Mouse (Mus musculus) midbrain, embryonic 13.5 days (tissue): Measurements from ENCODE around the gene Chid1. TPM values are rescaled to one million over a fixed set of nuclear protein-coding genes. Genes with fewer than 3 reads are reported as not detected.
"Not testable (repeated sequence)": the region's sequence is repeated elsewhere in the genome, so short reads cannot be mapped to it uniquely, and the experiment has no call there.

Experiments
- ATAC-seq: fragments of 200-750 bp; cut with Nextera tagmentation; 2 replicates; pipeline ENCODE4 v1.8.0; 2017; ENCODE audit warnings: mild to moderate bottlenecking, moderate TSS enrichment, moderate library complexity
- H3K27ac ChIP-seq: fragments of 300-500 bp; sonication (generic); 2 replicates; pipeline ENCODE4 v1.5.1; 2015; ENCODE audit warnings: inconsistent platforms, mild to moderate bottlenecking, moderate library complexity
- H3K27me3 ChIP-seq: fragments of 300-500 bp; sonication (generic); 2 replicates; pipeline ENCODE4 v1.6.1; 2015; ENCODE audit warnings: mild to moderate bottlenecking, inconsistent platforms
- H3K36me3 ChIP-seq: fragments of 300-500 bp; sonication (generic); 2 replicates; pipeline ENCODE4 v1.6.1; 2015; ENCODE audit warnings: mild to moderate bottlenecking, inconsistent platforms
- H3K4me1 ChIP-seq: fragments of 300-500 bp; sonication (generic); replicated peaks from 2 replicates; pipeline ENCODE4 v1.6.1; 2015; ENCODE audit warnings: inconsistent platforms
- H3K4me2 ChIP-seq: fragments of 300-500 bp; sonication (generic); replicated peaks from 2 replicates; pipeline ENCODE4 v1.6.1; 2015; ENCODE audit warnings: moderate library complexity, mild to moderate bottlenecking, inconsistent platforms
- H3K4me3 ChIP-seq: fragments of 300-500 bp; sonication (generic); replicated peaks from 2 replicates; pipeline ENCODE4 v1.5.1; 2015; ENCODE audit warnings: mild to moderate bottlenecking, inconsistent platforms
- H3K9ac ChIP-seq: fragments of 300-500 bp; sonication (generic); replicated peaks from 2 replicates; pipeline ENCODE4 v1.6.1; 2015; ENCODE audit warnings: mild to moderate bottlenecking, inconsistent platforms
- H3K9me3 ChIP-seq: fragments of 300-500 bp; sonication (generic); 2 replicates; pipeline ENCODE4 v1.6.1; 2016; ENCODE audit warnings: mild to moderate bottlenecking, inconsistent platforms
- WGBS: fragments of 180-500 bp; shearing (Covaris S2); methylation state at CpG from one replicate; pipeline ENCODE4 v1.1.7; 2015; 5-methylcytosine and 5-hydroxymethylcytosine counted together
- polyA plus RNA-seq: library from polyadenylated mRNA; unstranded; fragments of >200 nt; fragmentation: Nextera tagmentation; extraction: Ambion mirVana; gene quantifications from 2 replicates; pipeline ENCODE4 v1.2.1, GENCODE M21; 2015

The Chid1 gene
- polyA plus RNA-seq, 1 experiment from 2014 or later: 31.7 TPM

DNA sequence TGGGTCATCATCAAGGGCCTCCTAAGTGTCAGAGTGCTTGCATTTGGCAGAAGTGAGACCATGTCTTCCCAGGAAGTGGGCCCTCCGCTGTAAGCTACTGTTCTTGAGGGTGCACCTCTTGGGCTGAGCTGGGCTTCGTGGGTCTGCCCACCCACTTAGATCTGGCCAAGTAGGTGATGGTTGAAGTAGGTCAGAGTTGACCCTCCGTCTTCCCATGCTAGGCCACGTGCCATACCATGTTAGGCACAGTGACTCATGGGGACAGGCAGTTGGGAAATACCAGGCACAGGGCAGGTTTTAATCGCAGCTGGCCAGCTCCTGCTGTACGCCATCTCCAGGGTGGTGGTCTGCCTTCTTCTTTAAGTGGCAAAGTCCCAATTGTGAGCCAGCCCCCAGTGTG lies 82.9 kb downstream of the Chid1 start:
- ATAC-seq: no peak
- Histone ChIP-seq H3K4me3 (no peak overlapping the region), H3K4me1 (peaks cover 23% of the 10 kb centered on the region), H3K27me3 (peaks cover 30% of the 10 kb centered on the region), H3K36me3 (peaks cover 20% of the 10 kb centered on the region), H3K9ac (no peak overlapping the region), H3K9me3 (no peaks in the 10 kb centered on the region), H3K27ac (no peak overlapping the region), H3K4me2 (no peak overlapping the region)
- WGBS: 87% methylated on average over 6 of the region's 6 CpGs

DNA sequence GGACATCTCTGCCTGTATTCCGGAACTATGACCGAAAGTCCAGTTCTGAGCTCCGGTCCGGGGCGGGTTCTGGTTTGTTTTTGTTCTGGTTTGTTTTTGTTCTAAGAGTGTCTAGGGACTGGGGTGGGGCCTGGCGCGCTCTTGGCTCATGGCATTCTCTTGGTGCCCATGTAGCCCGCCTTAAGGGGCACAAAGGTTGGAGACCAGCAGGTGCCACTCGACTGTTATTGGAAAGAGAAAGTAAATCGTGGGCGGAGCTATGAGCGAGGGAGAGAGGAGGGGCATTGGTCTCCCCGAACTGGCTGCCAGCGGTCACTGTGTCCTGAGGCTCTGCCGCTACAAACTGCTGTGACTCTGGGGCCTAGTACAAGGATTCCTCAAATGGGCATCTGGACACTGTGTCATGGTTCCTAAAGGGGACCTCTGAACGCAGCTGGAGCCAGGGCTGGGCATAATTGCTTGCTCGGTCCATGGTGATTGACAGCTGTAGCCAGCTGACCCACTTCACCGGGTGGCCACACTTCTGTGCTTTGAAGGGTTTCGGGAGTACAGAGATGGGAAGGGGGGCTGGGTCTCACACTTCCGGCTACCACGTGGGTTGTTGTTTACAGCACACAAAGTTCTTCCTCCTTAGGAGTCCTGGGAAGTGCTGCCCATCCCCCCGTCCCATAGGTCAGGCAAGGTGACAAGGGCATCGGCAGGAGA lies 83.9 kb downstream of the Chid1 start:
- Histone ChIP-seq H3K4me3 (peak overlapping the region; percentile 68), H3K27me3 (peaks cover 20% of the 10 kb centered on the region), H3K4me1 (peaks cover 19% of the 10 kb centered on the region), H3K4me2 (peak overlapping the region; percentile 89), H3K36me3 (peaks cover 30% of the 10 kb centered on the region), H3K9me3 (no peaks in the 10 kb centered on the region), H3K9ac (peak overlapping the region; percentile 76), H3K27ac (peak overlapping the region; percentile 68)
- WGBS: 2% methylated on average over 23 of the region's 23 CpGs
- peak; percentile 40 for ATAC-seq

DNA sequence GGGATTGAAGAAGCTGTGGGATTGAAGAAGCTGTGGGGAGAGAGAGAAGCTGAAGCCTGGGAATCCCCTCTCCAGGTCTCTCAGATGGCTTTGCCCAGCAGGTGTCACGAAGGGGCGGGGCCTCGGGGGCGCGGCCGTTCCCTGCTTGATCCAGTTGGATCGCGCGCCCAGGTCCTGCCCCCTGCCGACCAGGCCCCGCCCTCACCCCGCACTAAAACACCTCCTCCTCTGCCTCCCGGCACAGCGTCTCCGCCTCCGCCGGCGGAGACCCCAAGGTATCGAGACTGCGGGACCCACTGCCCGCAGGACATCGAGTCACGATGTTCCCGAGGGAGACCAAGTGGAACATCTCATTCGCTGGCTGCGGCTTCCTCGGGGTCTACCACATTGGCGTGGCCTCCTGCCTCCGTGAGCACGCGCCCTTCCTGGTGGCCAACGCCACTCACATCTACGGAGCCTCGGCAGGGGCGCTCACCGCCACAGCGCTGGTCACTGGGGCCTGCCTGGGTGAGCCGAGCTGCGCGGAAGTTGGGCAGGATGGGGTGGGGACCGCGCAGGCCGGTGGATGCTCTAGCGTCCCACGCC lies 84.6 kb downstream of the Chid1 start, which contains the start of gene Pnpla2:
TSS of gene Pnpla2 (plus strand) at position 232 of the 585 bp plus-strand sequence.
- H3K9ac ChIP-seq: peak within 1 kb of the TSS; percentile 76
- H3K36me3 ChIP-seq: peaks cover 37% of the 10 kb centered on the region
- H3K27me3 ChIP-seq: peaks cover 13% of the 10 kb centered on the region
- ATAC-seq: peak; percentile 84
- H3K4me1 ChIP-seq: peaks cover 19% of the 10 kb centered on the region
- WGBS: under 1% methylated on average over 42 of the region's 45 CpGs
- no peaks in the 10 kb centered on the region for H3K9me3 ChIP-seq
- H3K4me2 ChIP-seq: peak within 1 kb of the TSS; percentile 89
- peak within 1 kb of the TSS; percentile 68 for H3K4me3 ChIP-seq
- H3K27ac ChIP-seq: peak within 1 kb of the TSS; percentile 68

DNA sequence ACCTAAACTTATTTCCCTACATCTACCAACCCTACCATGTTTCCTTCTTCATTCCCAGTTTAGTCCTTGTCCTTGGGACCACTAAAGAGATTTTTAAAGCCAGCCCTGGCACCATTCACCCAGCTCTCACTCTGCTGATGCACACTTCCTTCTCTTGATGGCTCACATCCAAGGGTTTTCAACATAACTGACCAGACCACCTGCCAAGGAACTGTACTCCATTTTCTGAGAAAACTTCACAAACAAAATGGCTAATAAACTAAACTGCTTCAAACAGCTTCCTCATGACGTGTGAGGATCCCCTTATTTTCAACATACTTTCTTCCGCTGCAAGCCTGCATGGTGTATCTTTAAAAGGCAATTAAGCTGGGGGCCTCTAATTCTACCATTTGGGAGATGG lies 86.0 kb downstream of the Chid1 start:
- Histone ChIP-seq H3K27me3 (no peaks in the 10 kb centered on the region), H3K4me2 (no peak overlapping the region), H3K9me3 (no peaks in the 10 kb centered on the region), H3K4me1 (peaks cover 24% of the 10 kb centered on the region), H3K4me3 (no peak overlapping the region), H3K36me3 (peaks cover 38% of the 10 kb centered on the region), H3K27ac (no peak overlapping the region), H3K9ac (no peak overlapping the region)
- WGBS: 90% methylated on average over 2 of the region's 2 CpGs
- ATAC-seq: no peak

DNA sequence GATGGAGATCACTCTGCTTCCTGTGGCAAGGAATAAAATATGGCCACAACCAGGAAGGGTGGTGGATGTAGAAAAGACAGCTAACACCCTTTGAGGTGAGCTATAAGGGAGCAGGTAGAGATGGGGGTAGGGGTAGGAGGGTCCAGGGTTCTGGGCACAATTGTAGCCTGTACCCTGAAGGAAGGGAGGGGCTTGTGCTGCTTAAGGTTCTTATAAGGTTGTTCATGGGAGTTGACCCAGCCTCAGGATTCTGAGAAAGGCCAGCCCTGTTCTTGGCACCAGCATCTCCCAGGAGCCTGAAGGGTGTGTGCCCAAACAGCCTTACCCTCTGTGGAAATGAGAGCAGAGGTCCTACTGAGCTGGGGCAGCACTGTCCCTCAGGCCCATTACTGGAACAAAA lies 87.7 kb downstream of the Chid1 start:
- Histone ChIP-seq H3K9ac (no peak overlapping the region), H3K4me1 (peaks cover 31% of the 10 kb centered on the region), H3K4me2 (no peak overlapping the region), H3K4me3 (no peak overlapping the region), H3K9me3 (no peaks in the 10 kb centered on the region), H3K36me3 (peaks cover 40% of the 10 kb centered on the region), H3K27ac (no peak overlapping the region), H3K27me3 (no peaks in the 10 kb centered on the region)
- ATAC-seq: no peak

DNA sequence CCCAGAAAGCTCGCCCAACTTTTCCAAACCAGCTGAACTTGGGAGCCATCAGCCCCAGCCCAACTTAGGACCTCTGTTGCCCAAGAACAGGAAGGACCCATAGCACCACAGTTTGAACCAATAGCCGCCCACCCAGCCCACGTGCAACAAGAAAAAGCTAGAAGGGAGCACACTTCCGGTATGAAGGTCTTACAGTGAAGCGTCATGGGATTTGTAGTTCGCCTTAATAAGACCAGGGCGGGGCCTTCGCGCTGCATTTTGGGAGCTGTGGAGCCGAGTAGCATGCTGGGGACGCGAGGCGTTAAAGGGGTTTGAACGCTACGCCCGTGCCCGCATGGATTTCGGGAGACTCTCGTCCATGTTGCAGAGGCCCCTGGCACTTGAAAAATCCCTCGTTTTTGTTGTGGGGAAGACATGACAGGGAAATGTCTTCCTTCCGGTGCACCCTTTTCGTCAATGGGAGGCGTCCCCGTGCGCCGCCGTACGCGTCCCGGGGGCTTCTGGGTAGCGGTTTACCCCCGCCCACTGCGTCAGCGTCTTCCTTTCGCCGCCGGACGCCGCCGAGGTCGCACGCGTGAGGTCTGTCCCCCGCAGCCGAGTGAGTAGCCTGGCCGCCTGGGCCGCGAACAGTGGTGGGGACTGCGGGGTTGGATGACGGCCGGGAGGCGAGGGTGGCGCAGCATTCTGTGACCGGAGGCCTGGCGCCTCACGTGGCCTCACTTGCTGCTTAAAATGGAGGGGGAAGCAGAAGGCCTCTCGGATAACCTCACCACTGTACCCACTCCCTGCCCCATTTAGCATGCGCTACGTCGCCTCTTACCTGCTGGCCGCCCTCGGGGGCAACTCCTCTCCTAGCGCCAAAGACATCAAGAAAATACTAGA lies 92.3 kb downstream of the Chid1 start, which contains the start of gene Rplp2:
TSS of gene Rplp2 (plus strand) at position 261 of the 882 bp plus-strand sequence.
- Histone ChIP-seq H3K9me3 (no peaks in the 10 kb centered on the region), H3K27ac (peak within 1 kb of the TSS; percentile 92), H3K4me1 (peaks cover 31% of the 10 kb centered on the region), H3K4me3 (peak within 1 kb of the TSS; percentile 89), H3K36me3 (peaks cover 40% of the 10 kb centered on the region), H3K4me2 (peak within 1 kb of the TSS; percentile 83), H3K9ac (peak within 1 kb of the TSS; percentile 91), H3K27me3 (no peaks in the 10 kb centered on the region)
- under 1% methylated on average over 63 of the region's 63 CpGs for WGBS
- ATAC-seq: peak; percentile 95

DNA sequence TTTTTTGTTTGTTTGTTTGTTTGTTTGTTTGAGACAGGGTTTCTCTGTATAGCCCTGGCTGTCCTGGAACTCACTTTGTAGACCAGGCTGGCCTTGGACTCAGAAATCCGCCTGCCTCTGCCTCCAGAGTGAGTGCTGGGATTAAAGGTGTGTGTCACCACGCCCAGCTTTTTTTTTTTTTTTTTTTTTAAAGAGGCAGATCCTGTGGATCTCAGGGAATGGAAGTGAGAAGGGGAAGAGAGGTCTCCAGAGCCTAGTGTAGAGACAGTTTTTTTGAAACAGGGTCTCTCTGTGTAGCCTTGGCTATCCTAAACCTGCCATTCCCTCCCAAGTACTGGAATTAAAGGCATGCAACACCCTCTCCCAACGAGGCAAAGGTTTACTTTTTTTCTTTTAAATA lies 93.3 kb downstream of the Chid1 start:
- not testable (repeated sequence) for H3K4me2 ChIP-seq, H3K9ac ChIP-seq, H3K9me3 ChIP-seq, ATAC-seq, H3K4me3 ChIP-seq, H3K27me3 ChIP-seq, H3K27ac ChIP-seq
- WGBS: 94% methylated on average over 3 of the region's 3 CpGs
- H3K36me3 ChIP-seq: peaks cover 30% of the 10 kb centered on the region
- H3K4me1 ChIP-seq: peaks cover 37% of the 10 kb centered on the region

DNA sequence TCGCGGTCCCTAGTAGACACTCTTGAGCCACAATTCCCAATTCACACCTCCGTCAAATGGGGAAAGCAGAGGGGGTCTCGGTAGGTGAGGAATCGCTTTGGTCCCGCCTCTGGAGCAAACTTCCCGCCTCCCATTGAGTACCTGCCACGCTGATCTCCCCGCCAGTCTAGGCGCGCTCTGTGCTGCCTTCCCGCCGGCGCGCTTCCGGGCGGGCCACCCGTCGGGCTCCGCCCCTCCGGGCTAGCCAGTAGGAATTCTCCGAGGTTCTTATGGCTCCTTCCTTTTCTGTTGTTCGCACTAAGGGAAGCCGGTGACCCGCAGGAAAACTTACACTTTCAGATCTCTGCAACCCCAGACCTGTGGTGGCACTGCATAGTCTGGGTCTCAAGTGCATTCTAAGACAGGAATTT lies 95.8 kb downstream of the Chid1 start, which contains the start of gene Pidd1:
TSS of gene Pidd1 (minus strand) at position 198 of the 410 bp plus-strand sequence.
- WGBS: under 1% methylated on average over 25 of the region's 25 CpGs
- peak within 1 kb of the TSS; percentile 57 for H3K9ac ChIP-seq
- H3K9me3 ChIP-seq: no peaks in the 10 kb centered on the region
- peak within 1 kb of the TSS; percentile 58 for H3K4me2 ChIP-seq
- peak within 1 kb of the TSS; percentile 37 for H3K4me3 ChIP-seq
- H3K27ac ChIP-seq: no peak within 1 kb of the TSS
- H3K36me3 ChIP-seq: peaks cover 10% of the 10 kb centered on the region
- ATAC-seq: no peak
- H3K27me3 ChIP-seq: no peaks in the 10 kb centered on the region
- H3K4me1 ChIP-seq: peaks cover 38% of the 10 kb centered on the region

Other genes with a start within 250 kb of the Chid1 start
- 0.43 and 0.68 TPM in 2 replicates for gene Drd4, start 247.9 kb downstream of the Chid1 start, polyA plus RNA-seq
- gene Deaf1, start 212.2 kb downstream of the Chid1 start, polyA plus RNA-seq: 140 and 148 TPM in 2 replicates
- 76.6 and 77.3 TPM in 2 replicates for gene Tmem80, start 212.1 kb downstream of the Chid1 start, polyA plus RNA-seq
- 0.23 and 0.31 TPM in 2 replicates for gene Eps8l2, start 201.0 kb downstream of the Chid1 start, polyA plus RNA-seq
- 337 and 346 TPM in 2 replicates for gene Taldo1, start 147.7 kb downstream of the Chid1 start, polyA plus RNA-seq
- 55.1 and 63.8 TPM in 2 replicates for gene Gatd1, start 125.7 kb downstream of the Chid1 start, polyA plus RNA-seq
- gene Cend1, start 110.4 kb downstream of the Chid1 start, polyA plus RNA-seq: 43.6 and 44.0 TPM in 2 replicates
- gene Slc25a22, start 102.0 kb downstream of the Chid1 start, polyA plus RNA-seq: 71.3 and 72.1 TPM in 2 replicates
- gene Pidd1, start 95.8 kb downstream of the Chid1 start, polyA plus RNA-seq: 6.3 and 7.1 TPM in 2 replicates
- gene Rplp2, start 92.5 kb downstream of the Chid1 start, polyA plus RNA-seq: 787 and 794 TPM in 2 replicates
- 16.2 and 19.2 TPM in 2 replicates for gene Pnpla2, start 84.7 kb downstream of the Chid1 start, polyA plus RNA-seq
- 6.8 TPM in 2 replicates for gene Cracr2b, start 78.8 kb downstream of the Chid1 start, polyA plus RNA-seq
- 15.4 and 19.9 TPM in 2 replicates for gene Cd151, start 72.5 kb downstream of the Chid1 start, polyA plus RNA-seq
- gene Polr2l, start 64.7 kb downstream of the Chid1 start, polyA plus RNA-seq: 88.2 and 91.1 TPM in 2 replicates
- gene Tspan4, start 64.6 kb downstream of the Chid1 start, polyA plus RNA-seq: 22.5 and 23.6 TPM in 2 replicates
- gene Ap2a2, start 22.3 kb upstream of the Chid1 start, polyA plus RNA-seq: 103 and 107 TPM in 2 replicates
- 0.26 and 0.27 TPM in 2 replicates for gene Muc6, start 115.5 kb upstream of the Chid1 start, polyA plus RNA-seq
- 0.09 and 0.27 TPM in 2 replicates for gene Muc2, start 150.5 kb upstream of the Chid1 start, polyA plus RNA-seq
- not detected in 2 replicates for gene Muc5ac, start 249.1 kb upstream of the Chid1 start, polyA plus RNA-seq